Mouse (Mus musculus) hindlimb bud, embryonic 11.5 days (tissue): ENCODE data around the gene Zswim1.
"Not testable (repeated sequence)": the region's sequence is repeated elsewhere in the genome, so short reads cannot be mapped to it uniquely, and the experiment has no call there.

Source experiments
- DNase-seq: peaks from one replicate; pipeline ENCODE4 v3.0.0-alpha.2; 2012; ENCODE audit warnings: low read depth, low spot score; ENCODE audit errors: extremely low spot score

Zswim1 gene

DNA sequence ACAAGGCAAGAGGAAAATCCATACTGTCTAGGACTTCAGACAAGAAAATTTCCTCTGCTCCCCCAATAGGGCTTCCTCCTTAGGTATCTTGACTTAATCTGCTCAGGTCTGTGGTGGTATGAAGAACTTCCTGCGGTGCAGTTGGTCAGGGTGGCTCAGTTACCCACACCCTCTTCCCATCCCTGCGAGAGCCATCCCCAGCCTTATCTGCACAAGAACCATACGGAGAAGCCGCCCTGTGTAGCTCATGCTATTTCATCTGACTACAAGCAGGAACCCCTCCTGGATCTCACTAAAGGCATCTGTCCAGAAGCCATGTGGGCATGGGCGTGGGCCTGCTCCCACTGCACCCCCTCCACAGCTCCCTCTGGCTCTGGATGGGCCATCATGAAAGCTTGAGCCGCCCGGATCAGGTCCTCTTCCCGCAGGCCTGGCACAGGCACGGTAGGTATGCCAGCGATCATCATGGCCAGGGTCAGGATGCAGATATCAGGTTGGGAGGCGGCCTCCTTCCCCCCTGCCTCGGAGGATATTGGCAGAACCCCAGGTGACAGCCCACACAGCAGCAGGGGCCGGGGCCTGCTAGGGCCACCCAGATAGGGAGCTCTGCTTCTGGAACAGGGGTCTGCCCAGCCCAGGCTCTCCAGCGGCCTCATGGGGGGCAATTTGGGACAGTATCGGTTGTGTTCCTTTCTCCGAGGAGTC lies 4.8 kb downstream of the Zswim1 start:
- DNase-seq: no peak

DNA sequence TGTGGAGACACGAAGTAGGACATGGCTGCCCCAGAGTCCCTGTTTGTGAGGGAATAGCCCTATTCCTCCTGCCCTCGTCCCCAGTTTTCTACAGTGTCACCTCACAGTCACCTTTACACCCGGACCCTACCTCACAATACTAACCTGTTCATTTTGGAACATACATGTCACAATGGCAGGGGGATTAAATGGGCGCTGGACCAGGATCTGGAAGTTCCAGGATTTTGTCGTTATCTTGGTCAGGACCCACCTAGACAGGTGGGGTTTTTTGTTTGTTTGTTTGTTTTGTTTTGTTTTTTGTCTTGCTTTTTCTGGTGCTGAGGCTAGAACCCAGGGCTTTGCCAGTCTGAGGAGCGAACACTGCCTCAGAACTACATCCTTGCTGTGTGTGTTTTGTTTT lies 6.0 kb downstream of the Zswim1 start, which contains the start of gene Spata25:
Spata25 (minus strand) TSS at position 101 of the 400 bp plus-strand sequence.
- DNase-seq: no peak

DNA sequence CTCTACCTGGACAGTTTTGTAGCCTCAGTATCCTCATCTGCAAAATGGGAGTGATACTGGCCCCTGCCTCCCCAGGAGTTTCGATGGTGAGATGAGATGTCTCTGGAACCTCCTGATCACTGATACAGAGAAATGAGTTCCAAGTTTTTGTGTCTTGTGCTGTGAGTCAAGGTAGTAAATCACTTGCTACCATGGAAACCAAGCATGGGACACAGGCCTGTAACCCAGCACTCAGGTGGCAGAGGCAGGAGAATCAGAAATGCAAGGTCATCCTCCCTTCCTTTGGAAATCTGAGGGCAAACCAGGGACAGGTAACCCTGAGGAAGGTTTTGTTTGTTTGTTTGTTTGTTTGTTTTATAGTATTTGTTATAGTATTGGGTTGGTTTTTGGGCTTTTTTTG lies 6.6 kb downstream of the Zswim1 start:
- no peak for DNase-seq

DNA sequence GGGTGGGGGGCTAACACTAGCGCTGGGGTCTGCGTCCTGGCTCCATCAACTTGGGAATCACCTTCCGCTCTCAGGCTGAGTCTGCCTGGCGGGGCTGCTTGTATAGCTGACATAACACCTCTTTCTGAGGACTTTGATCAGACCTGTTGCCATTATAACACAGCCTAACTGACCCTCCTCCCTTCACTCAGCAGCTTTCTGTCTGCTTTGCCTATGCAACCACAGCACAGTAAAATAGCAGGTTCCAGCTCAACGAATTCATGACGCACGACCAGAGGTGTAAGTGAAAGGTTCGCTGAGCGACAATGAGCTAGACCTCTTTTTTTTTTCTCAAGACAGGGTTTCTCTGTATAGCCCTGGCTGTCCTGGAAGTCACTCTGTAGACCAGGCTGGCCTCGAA lies 8.5 kb downstream of the Zswim1 start:
- DNase-seq: no peak

DNA sequence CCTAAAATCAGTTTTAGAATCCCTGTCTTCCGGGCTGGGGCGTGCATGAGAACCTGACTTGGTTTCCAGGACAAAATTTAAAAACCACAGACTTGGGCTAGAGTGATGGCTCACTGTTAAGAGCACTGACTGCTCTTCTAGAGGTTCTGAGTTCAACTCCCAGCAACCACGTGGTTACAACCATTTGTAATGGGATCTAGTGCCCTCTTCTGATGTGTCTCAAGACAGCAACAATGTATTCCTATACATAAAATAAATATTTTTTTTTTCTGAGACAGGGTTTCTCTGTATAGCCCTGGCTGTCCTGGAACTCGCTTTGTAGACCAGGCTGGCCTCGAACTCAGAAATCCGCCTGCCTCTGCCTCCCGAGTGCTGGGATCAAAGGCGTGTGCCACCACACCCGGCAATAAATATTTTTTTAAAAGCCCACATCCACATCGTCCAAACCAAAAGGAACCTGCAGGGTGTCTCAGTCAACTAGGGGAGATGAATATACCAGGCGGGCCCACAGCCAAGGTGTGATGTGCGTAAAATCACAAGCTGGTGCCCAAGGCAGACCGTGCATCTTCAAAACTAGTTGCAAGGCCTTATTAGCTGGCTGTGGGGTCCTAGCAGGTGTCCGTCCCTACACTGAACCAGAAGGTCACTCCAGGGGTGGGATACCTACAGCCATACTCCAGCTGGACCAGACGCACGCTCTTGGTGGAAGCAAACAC lies 9.7 kb downstream of the Zswim1 start:
- no peak for DNase-seq

DNA sequence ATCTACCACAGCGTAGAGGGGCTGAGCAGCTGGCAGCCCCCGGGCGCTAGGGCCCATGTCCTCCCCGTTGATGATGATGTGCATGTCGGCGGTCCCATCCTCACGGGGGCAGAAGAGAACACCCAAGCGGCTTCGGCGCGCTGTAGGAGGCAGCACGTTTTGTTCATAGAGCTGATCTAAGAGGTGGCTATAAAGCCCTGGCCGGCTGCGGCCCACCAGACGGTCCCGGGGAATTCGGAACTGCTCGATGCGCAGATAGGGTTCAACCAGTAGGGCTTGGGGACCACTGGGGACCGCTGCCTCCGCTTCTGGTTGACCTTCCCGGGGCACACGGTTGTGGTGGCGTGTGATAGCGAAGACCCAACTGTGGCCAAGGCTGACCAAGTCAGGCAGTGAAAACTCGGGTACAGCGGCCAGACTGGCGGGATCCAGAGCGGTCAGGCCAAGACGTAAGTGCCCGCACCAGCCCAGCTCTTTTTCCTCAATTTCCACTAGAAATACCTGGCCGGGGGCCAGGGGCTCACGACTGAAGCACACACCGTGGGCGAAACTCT lies 10.3 kb downstream of the Zswim1 start, which contains the start of gene Ctsa:
Ctsa (plus strand) TSS at position 126 of the 554 bp plus-strand sequence.
- DNase-seq: peak; percentile 16

DNA sequence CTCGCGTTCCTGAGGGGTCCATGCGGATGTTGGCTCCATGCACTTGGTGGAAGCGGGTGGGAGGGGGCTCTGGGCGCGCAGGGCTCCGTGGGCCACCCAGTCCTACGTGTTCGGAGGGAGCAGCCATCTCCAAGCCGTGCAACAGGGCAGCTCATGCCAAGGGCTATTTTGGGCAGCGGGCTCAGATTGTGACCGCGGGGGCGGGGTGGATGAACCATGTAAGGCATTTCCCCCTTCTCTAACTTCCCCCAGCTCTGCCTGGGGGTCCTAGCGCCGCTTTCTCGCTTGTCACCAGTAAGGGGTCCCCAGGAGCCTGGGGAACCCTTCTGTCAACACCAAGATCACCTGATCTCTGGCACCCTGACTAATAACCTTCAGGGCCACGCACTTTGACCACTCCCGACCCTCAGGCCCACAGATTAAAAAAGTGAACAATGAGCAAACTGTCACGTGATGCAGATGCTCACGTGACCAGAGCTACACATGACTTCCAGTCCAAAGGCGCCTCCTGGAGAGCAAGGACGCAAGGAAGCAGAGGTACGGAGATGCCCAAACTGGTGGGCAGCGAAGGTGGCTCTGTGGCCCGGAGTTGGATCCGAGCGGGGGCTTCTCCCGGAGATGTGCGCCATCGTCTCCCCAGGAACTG lies 11.0 kb downstream of the Zswim1 start, which contains the start of gene Neurl2:
Neurl2 (minus strand) TSS at position 143 of the 646 bp plus-strand sequence.
- DNase-seq: peak; percentile 100

DNA sequence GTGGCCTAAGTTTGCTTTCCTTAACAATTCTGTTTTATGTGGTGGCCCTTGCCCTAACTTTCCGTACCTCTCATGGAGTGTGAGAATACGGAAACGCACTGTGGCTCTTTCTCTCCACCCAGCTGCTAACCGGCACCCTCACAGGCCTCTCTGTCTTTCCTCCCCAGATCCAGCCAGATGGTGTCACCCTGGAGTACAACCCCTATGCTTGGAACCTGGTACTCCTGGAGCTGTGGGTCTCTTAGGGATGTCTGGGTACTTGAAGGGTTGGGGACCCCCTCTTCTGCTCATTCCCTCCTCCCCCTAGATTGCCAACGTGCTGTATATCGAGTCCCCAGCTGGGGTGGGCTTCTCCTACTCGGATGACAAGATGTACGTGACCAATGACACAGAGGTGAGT lies 12.0 kb downstream of the Zswim1 start:
- DNase-seq: no peak

DNA sequence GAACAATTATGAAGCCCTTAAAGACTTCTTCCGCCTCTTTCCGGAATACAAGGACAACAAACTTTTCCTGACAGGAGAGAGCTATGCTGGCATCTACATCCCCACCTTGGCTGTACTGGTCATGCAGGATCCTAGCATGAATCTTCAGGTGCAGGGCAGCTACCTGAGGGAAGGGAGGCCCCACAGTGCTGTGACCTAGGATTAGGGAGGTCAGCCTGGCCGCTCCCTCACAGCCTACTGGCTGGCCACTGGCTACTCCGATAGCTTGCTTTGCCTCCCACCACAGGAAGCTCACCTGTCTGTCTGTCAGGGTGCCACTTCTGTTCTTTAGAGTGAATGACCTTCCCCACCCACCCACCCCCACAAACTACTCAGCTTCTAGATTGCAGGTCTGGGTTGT lies 12.7 kb downstream of the Zswim1 start:
- DNase-seq: no peak

DNA sequence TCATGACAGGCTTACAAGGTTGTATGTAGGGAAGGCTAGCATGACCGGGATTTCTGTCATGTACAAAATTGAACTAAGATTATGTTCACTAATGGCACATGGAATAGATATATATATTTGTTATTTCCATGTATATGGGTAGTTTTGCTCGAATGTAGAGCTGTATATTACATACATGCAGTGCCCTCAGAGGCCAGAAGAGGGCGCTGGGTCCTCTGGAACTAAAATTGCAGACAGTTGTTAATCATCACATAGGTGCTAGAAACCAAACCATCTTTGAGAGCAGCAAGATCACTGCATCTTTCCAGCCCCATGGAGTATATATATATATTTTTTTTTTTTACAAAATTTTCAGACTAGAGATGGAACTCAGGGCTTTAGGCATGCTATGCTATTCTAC lies 23.3 kb downstream of the Zswim1 start:
- no peak for DNase-seq

DNA sequence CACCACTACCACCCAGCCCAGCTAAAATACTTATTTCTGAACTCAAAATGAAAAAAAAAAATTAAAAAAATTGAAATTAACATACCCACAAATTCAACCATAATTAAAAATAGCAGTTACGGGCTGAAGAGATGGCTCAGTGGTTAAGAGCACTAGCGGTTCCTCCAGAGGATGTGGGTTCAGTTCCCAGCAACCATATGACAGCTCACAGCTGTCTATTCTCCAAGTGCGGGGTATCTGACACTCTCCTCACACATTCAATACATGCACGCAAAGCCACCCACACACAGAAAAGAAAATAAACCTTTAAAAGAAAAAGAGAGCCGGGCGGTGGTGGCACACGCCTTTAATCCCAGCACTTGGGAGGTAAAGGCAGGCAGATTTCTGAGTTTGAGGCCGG lies 27.6 kb downstream of the Zswim1 start:
- no peak for DNase-seq

DNA sequence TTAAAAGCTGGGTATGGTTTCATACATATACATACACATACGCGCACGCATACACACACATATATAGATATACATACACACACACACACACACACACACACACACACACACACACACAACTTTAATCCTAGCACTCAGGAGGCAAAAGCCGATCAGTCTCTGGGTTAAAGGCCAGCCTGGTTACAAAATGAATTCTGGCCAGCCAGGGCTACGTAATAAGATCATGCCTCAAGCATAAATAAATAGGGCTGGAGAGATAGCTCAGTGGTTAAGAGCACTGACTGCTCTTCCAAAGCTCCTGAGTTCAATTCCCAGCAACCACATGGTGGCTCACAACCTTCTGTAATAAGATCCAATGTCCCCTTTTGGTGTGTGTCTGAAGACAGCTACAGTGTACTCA lies 33.1 kb downstream of the Zswim1 start:
- DNase-seq: not testable (repeated sequence)

DNA sequence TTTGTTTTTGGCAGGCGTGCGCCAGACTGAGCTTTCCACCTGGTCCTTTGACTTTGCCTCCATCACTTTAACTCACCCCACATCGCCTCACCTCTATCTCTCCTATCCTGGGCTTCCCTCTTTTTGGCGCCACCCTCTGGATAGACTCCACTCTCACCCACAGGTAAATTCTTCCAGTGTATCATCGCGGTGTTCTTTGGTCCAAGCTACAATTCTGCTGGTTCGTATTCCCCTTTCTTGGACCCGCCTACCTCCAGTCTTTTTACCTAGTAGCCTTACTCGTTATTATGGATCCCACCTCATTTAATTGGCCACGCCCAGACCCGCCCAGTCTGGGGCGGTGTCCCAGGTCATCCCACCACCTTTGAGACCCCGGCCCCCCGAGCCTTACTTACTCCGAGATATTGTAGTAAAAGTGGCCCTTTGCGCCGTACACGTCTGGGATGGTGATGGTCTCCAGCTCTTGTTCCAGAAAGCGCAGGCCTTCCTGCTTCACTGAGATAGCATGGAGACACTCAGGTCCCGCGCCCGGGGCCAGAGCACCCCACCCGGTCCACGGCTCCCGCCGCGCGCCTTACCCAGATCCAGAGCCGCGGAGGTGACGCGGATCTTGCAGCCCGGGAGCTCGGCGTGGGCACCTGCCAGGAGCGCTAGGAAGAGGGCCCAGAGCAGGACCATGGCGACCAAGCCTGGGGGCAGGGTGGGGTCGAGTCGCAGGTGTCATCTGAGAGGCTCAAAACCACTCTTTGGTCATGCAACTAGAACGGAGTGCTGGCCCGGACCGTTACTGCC lies 34.0 kb downstream of the Zswim1 start:
- no peak for DNase-seq

DNA sequence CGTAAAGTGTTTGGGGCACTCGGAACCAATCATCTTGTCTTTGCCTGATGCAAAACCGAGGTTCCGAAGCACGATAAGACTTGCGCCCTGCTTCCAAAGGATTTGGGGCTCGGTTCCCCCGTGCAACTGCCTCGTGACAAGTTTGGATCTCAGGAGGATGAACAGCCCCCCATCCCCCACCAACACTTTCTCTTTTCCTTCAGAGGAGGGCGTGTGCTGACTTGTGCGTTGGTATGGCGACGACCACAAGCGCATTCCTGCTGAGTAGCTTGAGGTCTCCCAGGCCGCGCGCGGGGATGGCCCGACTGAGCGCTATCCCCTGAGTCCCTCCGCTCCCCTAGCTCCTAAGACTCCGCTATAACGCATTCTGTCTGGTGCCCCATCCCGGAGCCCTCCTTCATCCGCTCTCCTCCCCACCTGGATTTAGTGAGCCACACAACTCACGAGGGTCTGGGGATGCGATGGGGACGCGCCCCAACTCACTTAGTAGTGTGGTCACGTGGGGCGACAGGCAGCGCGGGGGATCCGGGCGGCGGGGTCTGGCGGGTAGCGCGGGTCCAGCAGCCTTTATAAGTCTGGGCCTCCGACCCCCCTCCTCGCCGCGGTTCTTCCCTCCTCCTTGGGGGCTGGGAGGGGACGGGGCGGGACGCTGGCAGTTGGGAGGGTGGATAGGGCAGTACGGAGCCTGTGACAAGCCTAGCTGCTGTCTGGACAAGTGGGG lies 34.8 kb downstream of the Zswim1 start, which contains the start of gene Pltp:
Pltp (minus strand) TSS at position 611 of the 721 bp plus-strand sequence.
- DNase-seq: no peak

DNA sequence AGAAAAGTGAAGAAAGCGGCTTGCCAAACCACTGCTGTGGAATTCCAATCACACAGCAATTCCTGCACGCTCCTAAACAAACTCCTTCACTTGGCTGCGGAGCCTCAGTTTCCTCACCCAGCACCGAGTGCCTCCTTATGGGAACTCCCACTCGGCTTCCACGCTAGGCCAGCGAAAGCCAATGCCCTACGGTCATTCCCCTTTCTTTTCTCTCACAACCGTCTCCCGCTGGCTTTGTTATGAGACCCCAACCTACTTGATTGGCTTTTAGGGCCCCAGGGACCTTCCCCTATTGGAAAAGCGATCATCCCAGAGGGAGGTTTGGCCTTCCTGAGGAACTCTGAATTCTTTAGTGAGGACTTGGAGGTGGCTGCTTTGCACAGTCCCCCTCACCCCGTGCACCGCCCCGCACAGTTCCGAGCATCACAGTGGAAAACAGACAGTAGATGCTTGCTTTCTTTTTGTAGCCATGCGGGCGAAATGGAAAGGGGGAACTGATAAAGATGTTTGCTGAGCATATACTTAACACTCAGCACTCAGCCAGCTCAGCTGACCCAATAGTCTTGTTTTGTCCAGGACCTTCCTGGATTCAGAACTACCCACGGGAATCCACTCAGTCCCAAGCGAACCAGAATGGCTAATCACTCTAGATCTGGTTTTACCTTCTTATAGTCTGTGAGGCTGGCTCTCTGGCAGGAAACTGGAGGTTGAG lies 35.5 kb downstream of the Zswim1 start:
- DNase-seq: no peak

DNA sequence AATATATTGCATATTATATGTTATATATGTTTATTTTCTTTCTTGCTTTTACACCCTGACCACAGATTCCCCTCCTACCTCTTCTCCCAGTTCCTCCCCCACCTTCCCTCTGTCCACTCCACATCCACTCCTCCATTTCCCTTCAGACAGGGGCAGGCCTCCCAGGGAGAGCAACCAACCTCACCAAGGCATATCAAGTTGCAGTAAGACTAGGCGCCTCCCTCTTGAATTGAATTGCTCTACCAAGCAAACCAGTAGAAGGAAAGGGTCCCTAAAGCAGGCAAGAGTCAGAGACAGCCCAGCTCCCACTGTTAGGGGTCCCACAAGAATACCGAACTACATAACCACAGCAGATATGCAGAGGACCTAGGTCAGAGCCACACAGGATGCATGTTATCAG lies 36.7 kb downstream of the Zswim1 start:
- no peak for DNase-seq

DNA sequence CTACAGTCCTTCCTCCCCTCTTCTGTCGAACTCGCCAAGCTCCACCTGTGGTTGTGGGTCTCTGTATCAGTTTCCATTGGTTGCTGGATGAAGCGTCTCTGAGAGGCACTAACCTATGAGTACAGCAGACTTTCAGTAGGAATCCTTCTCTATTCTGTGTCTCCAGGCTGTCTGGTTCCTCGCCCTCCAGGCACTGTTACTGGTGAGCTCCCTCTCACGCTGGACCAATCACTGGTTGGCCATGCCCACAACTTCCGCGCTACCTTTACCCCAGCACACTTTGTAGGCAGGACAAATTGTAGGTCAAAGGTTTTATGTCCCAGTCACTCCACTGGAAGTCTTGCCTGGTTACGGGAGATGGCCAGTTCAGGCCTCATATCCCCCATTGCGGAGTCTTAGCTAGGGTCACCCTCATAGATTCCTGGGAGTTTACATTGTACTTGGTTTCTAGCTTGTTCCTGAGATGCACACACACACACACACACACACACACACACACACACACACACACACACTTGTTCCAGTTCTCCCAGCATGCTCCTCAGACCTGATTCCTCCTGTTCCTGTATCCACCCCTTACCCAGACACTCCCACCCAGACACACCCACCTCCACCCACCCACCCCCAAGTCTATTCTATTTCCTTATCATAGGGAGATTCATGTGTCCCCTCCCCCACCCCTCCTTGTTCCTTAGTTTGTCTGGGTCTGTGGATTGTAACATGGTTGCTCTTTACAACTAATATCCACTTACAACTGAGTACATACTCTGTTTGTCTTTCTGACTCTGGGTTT lies 37.4 kb downstream of the Zswim1 start:
- DNase-seq: no peak

DNA sequence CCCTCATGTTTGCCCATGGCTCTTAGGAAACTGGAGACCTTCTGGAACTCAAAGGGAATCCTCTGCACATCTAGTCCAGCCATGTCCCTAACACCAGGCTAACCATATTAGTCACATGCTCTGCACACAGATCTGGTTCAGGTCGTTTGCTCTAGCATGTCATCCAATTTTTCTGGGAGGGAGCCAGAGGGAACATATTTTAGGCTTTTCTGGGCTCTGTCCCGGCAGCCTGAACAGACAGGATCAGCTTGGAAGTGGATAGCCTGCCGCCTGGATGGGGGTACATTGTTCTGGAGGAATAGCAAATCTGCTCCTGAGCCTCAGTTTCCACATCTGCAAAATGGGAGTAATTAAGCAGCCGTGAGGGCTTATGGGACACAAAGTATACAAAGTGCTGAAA lies 38.6 kb downstream of the Zswim1 start:
- no peak for DNase-seq
